Mouse (Mus musculus) heart, embryonic 12.5 days (tissue): ENCODE measurements at regions not wholly inside any gene's neighbourhood (a gene's known extent, or its start where the extent isn't known, plus 50 kb on each side); places are given as distances from the start of the nearest gene placed in this dataset.

ENCODE experiments used
- ATAC-seq: fragments of 200-750 bp; cut with Nextera tagmentation; 2 replicates; pipeline ENCODE4 v1.8.0; 2017; ENCODE audit warnings: moderate TSS enrichment, moderate library complexity; ENCODE audit not compliant: insufficient number of reproducible peaks, low FRiP score
- H3K27ac ChIP-seq: fragments of 300-500 bp; sonication (generic); 2 replicates; pipeline ENCODE4 v1.5.1; 2016; ENCODE audit warnings: mild to moderate bottlenecking, moderate library complexity; ENCODE audit not compliant: poor library complexity, severe bottlenecking
- H3K27me3 ChIP-seq: fragments of 300-500 bp; sonication (generic); replicated peaks from 2 replicates; pipeline ENCODE4 v1.6.1; 2016; ENCODE audit warnings: mild to moderate bottlenecking, moderate library complexity
- H3K36me3 ChIP-seq: fragments of 300-500 bp; sonication (generic); 2 replicates; pipeline ENCODE4 v1.6.1; 2016; ENCODE audit warnings: mild to moderate bottlenecking, moderate library complexity
- H3K4me1 ChIP-seq: fragments of 300-500 bp; sonication (generic); replicated peaks from 2 replicates; pipeline ENCODE4 v1.6.1; 2016; ENCODE audit warnings: mild to moderate bottlenecking
- H3K4me2 ChIP-seq: fragments of 300-500 bp; sonication (generic); 2 replicates; pipeline ENCODE4 v1.6.1; 2016; ENCODE audit warnings: mild to moderate bottlenecking, moderate library complexity
- H3K4me3 ChIP-seq: fragments of 300-500 bp; sonication (generic); 2 replicates; pipeline ENCODE4 v1.5.1; 2016; ENCODE audit warnings: mild to moderate bottlenecking
- H3K9ac ChIP-seq: fragments of 300-500 bp; sonication (generic); 2 replicates; pipeline ENCODE4 v1.6.1; 2016; ENCODE audit warnings: mild to moderate bottlenecking, moderate library complexity
- H3K9me3 ChIP-seq: fragments of 300-500 bp; sonication (generic); replicated peaks from 2 replicates; pipeline ENCODE4 v1.6.1; 2016; ENCODE audit warnings: mild to moderate bottlenecking, moderate library complexity
- WGBS: fragments of 180-500 bp; shearing (Covaris S2); methylation state at CpG from one replicate; pipeline ENCODE4 v1.1.7; 2016; 5-methylcytosine and 5-hydroxymethylcytosine counted together

DNA sequence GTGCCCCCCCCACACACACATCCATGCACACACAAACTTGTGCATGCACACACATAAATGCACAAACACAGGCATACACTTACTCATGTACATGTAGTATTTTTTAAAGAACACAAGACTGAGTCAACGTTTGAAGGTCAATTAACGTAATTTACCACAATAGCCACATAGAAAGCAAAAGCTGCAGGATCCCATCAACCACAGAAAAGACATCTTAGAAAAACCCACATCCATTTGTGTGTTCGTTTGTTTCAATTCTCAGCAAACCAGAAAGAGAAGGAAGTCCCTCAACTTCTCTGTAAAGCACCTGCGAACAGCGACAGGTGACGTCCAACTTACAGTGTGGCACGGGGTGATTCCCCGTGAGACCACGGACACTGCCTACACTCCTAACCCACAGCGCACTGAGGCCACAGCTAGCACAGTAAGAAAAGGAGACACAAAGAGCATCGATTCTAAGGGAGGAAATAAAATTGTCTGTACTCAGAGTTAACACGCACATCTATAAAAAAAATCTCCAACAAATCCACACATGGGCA is 53.8 kb downstream of the Dio3 start:
- Histone ChIP-seq H3K27me3 (no peaks in the 10 kb centered on the region), H3K4me2 (no peak overlapping the region)
- WGBS: 84% methylated on average over 12 of the region's 12 CpGs

DNA sequence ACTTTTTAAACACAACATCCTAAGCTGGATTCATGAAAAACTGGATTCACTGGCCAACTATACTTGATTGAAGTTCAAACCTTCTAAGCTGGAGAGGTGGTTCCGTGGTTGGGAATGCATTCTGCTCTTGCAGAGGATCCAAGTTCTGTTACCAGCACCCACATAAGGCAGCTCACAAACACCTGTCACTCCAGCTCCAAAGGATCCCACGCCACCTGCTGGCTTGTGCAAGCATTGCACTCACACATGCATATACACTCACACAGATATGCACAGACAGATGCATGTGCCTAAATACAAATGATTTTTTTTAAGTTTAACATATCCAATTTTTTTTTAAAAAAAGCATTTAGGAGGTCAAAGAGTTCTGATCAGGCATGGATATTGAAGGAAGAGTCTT is 55.7 kb downstream of the Dio3 start:
- Histone ChIP-seq H3K9ac (no peak overlapping the region), H3K36me3 (no peaks in the 10 kb centered on the region), H3K9me3 (peaks cover 12% of the 10 kb centered on the region), H3K4me1 (no peaks in the 10 kb centered on the region), H3K4me2 (no peak overlapping the region), H3K27me3 (no peaks in the 10 kb centered on the region), H3K4me3 (no peak overlapping the region), H3K27ac (no peak overlapping the region)
- no peak for ATAC-seq
- WGBS: 67% methylated on average over 2 of the region's 2 CpGs

More for the DNA sequence above, 53.8 kb downstream of the Dio3 start:
- Histone ChIP-seq H3K4me1 (no peaks in the 10 kb centered on the region), H3K36me3 (no peaks in the 10 kb centered on the region), H3K27ac (no peak overlapping the region), H3K4me3 (no peak overlapping the region), H3K9me3 (peaks cover 12% of the 10 kb centered on the region), H3K9ac (no peak overlapping the region)
- no peak for ATAC-seq

- H3K4me2 ChIP-seq: no peak overlapping the region
- peaks cover 5% of the 10 kb centered on the region for H3K9me3 ChIP-seq
- H3K4me3 ChIP-seq: no peak overlapping the region
- no peaks in the 10 kb centered on the region for H3K4me1 ChIP-seq
- H3K27me3 ChIP-seq: no peaks in the 10 kb centered on the region
- ATAC-seq: no peak
- no peak overlapping the region for H3K9ac ChIP-seq
- H3K27ac ChIP-seq: no peak overlapping the region
- H3K36me3 ChIP-seq: no peaks in the 10 kb centered on the region
- 76% methylated on average over 4 of the region's 4 CpGs for WGBS
Observed at GRCm38 (mm10) chr12:110344280-110344827, 65.5 kb downstream of the Dio3 start.

- ATAC-seq: no peak
- no peaks in the 10 kb centered on the region for H3K4me1 ChIP-seq
- H3K4me2 ChIP-seq: no peak overlapping the region
- H3K36me3 ChIP-seq: no peaks in the 10 kb centered on the region
- H3K27me3 ChIP-seq: no peaks in the 10 kb centered on the region
- no peak overlapping the region for H3K9ac ChIP-seq
- no peak overlapping the region for H3K4me3 ChIP-seq
- peaks cover 5% of the 10 kb centered on the region for H3K9me3 ChIP-seq
- WGBS: 75% methylated on average over 1 of the region's 1 CpGs
- no peak overlapping the region for H3K27ac ChIP-seq
Observed at GRCm38 (mm10) chr12:110349621-110350020, 70.8 kb downstream of the Dio3 start.

DNA sequence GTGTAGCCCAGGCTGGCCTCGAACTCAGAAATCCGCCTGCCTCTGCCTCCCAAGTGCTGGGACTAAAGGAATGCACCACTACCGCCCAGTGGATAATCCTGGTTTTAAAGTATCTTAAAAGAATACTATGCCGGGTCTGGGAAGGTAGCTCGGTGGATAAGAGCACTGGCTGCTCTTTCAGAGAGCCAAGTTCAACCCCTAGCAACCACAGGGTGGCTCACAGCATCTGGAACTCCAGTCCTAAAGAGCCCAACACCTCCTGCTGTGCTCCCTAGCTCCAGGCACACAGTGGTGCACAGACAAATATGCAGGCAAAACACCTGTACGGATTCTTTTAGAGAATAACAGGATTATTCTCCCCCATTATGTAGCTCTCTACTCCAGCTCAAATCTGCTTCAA is 77.0 kb downstream of the Dio3 start:
- no peak overlapping the region for H3K27ac ChIP-seq
- H3K4me2 ChIP-seq: no peak overlapping the region
- H3K4me1 ChIP-seq: no peaks in the 10 kb centered on the region
- WGBS: 55% methylated on average over 6 of the region's 6 CpGs
- no peak for ATAC-seq
- H3K27me3 ChIP-seq: peaks cover 6% of the 10 kb centered on the region; the same call in 1 of the 2 replicates
- H3K36me3 ChIP-seq: no peaks in the 10 kb centered on the region
- no peak overlapping the region for H3K9ac ChIP-seq
- no peak overlapping the region for H3K4me3 ChIP-seq
- H3K9me3 ChIP-seq: no peaks in the 10 kb centered on the region

- Histone ChIP-seq H3K4me1 (no peaks in the 10 kb centered on the region), H3K9ac (no peak overlapping the region), H3K9me3 (0 out of 2 replicates have a peak, but pooled peaks cover 3% of the 10 kb centered on the region), H3K4me3 (no peak overlapping the region), H3K4me2 (no peak overlapping the region), H3K27me3 (peaks cover 5% of the 10 kb centered on the region), H3K27ac (no peak overlapping the region), H3K36me3 (no peaks in the 10 kb centered on the region)
- WGBS: 88% methylated on average over 6 of the region's 6 CpGs
- ATAC-seq: no peak
Observed at GRCm38 (mm10) chr12:110367102-110367501, 79.8 kb upstream of the Ppp2r5c start.

DNA sequence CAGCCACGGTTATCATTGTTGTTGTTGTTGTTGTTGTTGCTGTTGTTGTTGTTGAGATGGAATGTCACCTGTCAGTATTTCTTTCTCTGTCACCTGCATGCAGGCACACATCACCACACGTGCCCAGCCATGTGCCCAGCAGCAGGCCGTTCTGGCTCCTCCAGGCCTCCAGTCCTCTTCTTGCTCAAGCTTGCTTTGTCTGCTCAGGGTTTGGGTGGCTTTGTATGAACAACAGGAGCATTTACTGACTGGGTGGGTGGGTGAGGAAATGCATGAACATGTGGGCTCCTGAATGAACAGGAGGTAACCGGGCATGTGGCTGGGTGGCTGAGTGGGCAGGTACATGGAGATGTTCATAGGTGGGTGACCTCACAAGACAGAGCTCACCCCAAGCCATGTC is 79.1 kb upstream of the Ppp2r5c start:
- no peaks in the 10 kb centered on the region for H3K36me3 ChIP-seq
- H3K9me3 ChIP-seq: 0 out of 2 replicates have a peak, but pooled peaks cover 3% of the 10 kb centered on the region
- WGBS: 83% methylated on average over 4 of the region's 4 CpGs
- peaks cover 13% of the 10 kb centered on the region for H3K27me3 ChIP-seq
- H3K27ac ChIP-seq: no peak overlapping the region
- no peak overlapping the region for H3K4me3 ChIP-seq
- no peaks in the 10 kb centered on the region for H3K4me1 ChIP-seq
- ATAC-seq: no peak
- no peak overlapping the region for H3K4me2 ChIP-seq
- no peak overlapping the region for H3K9ac ChIP-seq

GRCm38 (mm10) chr12:110371886-110372690 is 74.8 kb upstream of the Ppp2r5c start:
- peaks cover 49% of the 10 kb centered on the region for H3K27me3 ChIP-seq
- H3K9ac ChIP-seq: no peak overlapping the region
- ATAC-seq: no peak
- WGBS: 78% methylated on average over 13 of the region's 13 CpGs
- no peaks in the 10 kb centered on the region for H3K36me3 ChIP-seq
- peaks cover 8% of the 10 kb centered on the region; the same call in 1 of the 2 replicates for H3K4me1 ChIP-seq
- H3K4me2 ChIP-seq: no peak overlapping the region
- H3K9me3 ChIP-seq: 0 out of 2 replicates have a peak, but pooled peaks cover 3% of the 10 kb centered on the region
- H3K4me3 ChIP-seq: no peak overlapping the region
- no peak overlapping the region for H3K27ac ChIP-seq

- WGBS: 60% methylated on average over 9 of the region's 9 CpGs
- Histone ChIP-seq H3K4me2 (peak overlapping the region; percentile 47; the same call in 1 of the 2 replicates), H3K4me3 (no peak overlapping the region), H3K4me1 (peaks cover 8% of the 10 kb centered on the region; the same call in 1 of the 2 replicates), H3K27me3 (peaks cover 56% of the 10 kb centered on the region), H3K36me3 (no peaks in the 10 kb centered on the region), H3K9me3 (0 out of 2 replicates have a peak, but pooled peaks cover 3% of the 10 kb centered on the region), H3K9ac (no peak overlapping the region), H3K27ac (no peak overlapping the region)
- ATAC-seq: no peak
Observed at GRCm38 (mm10) chr12:110372986-110373385, 73.9 kb upstream of the Ppp2r5c start.

- H3K36me3 ChIP-seq: no peaks in the 10 kb centered on the region
- peak overlapping the region; percentile 47 for H3K4me2 ChIP-seq
- H3K4me3 ChIP-seq: no peak overlapping the region
- H3K9me3 ChIP-seq: 0 out of 2 replicates have a peak, but pooled peaks cover 3% of the 10 kb centered on the region
- H3K4me1 ChIP-seq: peaks cover 8% of the 10 kb centered on the region; the same call in 1 of the 2 replicates
- no peak overlapping the region for H3K27ac ChIP-seq
- peak; percentile 66 for ATAC-seq
- peaks cover 56% of the 10 kb centered on the region for H3K27me3 ChIP-seq
- 5% methylated on average over 27 of the region's 27 CpGs for WGBS
- no peak overlapping the region for H3K9ac ChIP-seq
Observed at GRCm38 (mm10) chr12:110373408-110374065, 73.4 kb upstream of the Ppp2r5c start.

DNA sequence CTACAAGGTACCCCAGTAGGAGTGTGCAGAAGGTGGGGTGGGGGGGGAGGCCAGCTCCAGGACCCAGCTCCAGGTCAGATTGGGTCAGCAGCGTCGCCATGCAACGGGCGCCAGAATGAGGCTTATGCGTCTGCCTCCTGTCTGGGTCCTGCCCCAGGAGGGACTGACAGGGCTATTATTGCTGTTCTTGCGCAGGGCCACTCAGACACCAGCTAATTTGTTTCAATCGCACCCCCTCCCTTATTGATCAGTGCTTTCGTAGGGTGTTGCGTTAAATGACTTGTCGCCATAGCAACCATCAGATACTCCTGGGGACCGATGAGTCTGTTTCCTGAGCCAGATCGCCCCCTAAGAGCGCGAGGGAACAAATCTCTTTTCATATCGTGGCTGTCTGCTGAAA is 71.8 kb upstream of the Ppp2r5c start:
- Histone ChIP-seq H3K4me2 (0 out of 2 replicates have a peak overlapping the region, but pooled peaks have one; percentile 28), H3K36me3 (no peaks in the 10 kb centered on the region), H3K4me3 (no peak overlapping the region), H3K9ac (no peak overlapping the region), H3K9me3 (no peaks in the 10 kb centered on the region), H3K27ac (no peak overlapping the region), H3K4me1 (peaks cover 8% of the 10 kb centered on the region; the same call in 1 of the 2 replicates), H3K27me3 (peaks cover 56% of the 10 kb centered on the region)
- ATAC-seq: 0 out of 2 replicates have a peak, but pooled peaks have one; percentile 33
- WGBS: 9% methylated on average over 15 of the region's 15 CpGs
